Mouse (Mus musculus) kidney, postnatal 25 days (tissue): Measurements from ENCODE around the gene Ankrd35.
"Not testable (repeated sequence)": the region's sequence is repeated elsewhere in the genome, so short reads cannot be mapped to it uniquely, and the experiment has no call there.

Source experiments
- DNase-seq, 2 experiments: peaks; one replicate each; pipeline ENCODE4 v3.0.0; 2021; ENCODE audit warnings: mixed read lengths in 2 of 2

Gene Ankrd35

GRCm38 (mm10) chr3:96669727-96670468 lies at the start of gene Ankrd35:
Gene Ankrd35 (plus strand): TSS chr3:96670131.
- peak; percentile 83 to 93 for DNase-seq

DNA sequence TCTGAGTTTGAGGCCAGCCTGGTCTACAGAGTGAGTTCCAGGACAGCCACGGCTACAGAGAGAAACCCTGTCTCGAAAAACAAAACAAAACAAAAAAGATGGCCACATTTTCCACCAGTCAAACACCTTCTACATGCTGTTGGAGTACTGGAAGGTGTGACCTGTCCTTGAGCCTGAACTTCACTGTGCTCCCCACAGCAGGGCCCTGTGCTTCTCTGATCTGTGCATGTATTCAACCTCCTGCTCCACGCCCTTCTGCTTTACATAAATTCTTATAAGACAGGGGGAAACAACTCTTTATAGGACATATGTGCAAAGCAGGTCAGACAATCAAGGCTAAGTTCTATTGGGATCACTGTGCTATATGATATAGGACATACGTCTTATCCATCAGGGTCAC lies 46.7 kb upstream of the Ankrd35 start:
- no peak for DNase-seq

GRCm38 (mm10) chr3:96629729-96630600 lies 40.0 kb upstream of the Ankrd35 start, which contains the start of gene Rbm8a:
Gene Rbm8a (plus strand): TSS chr3:96629933.
- DNase-seq = peak; percentile 97 to 98

- DNase-seq = no peak
Observed at GRCm38 (mm10) chr3:96632058-96632457, 37.9 kb upstream of the Ankrd35 start.

DNA sequence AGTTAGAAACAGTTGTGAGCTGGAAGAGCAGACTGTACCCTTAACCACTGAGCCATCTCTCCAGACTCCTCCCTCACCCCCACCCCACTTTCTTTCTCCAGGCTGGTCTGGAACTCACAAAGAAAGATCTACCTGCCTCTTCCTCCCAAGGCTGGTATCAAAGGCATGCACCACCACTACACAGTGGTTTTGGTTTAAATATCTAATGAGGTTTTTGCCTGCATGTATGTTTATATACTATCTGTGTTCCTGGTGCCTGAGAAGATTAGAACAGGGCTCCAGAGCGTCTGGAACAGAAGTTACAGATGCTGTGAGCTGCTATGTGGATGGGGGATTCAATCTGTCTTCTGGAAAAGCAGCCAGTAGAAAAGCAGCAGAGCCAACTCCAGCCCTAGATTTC lies 35.9 kb upstream of the Ankrd35 start:
- no peak for DNase-seq

- DNase-seq = peak; percentile 91 to 95
Observed at GRCm38 (mm10) chr3:96634928-96635879, 34.7 kb upstream of the Ankrd35 start, which contains the start of the genes Pex11b and Gm42957. Gene Pex11b (plus strand): TSS chr3:96635376. Gene Gm42957 (plus strand): TSS chr3:96635474.

DNA sequence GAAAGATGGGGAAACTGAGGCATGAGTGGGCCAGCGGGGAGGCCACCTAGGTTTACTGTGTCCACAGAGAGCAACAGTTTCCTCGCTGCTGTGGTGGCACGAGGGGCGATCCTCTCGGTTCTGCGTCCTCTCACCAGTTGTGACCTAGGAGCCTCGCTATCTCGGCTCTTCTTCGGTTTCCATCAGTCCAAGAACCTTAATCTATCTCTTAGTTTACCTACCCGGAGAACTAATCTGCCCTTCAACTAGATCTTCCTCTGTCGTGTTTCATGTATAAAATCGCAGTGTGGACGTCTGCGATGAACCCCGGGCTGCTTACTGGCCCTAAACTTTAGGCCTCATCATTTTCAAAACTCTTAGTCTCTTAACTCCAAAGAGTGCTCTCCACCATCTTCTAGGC lies 34.0 kb upstream of the Ankrd35 start:
- no peak for DNase-seq

- DNase-seq = no peak
Observed at GRCm38 (mm10) chr3:96636448-96636847, 33.5 kb upstream of the Ankrd35 start.

- peak; percentile 63 to 84 for DNase-seq
Observed at GRCm38 (mm10) chr3:96639219-96639618, 30.7 kb upstream of the Ankrd35 start.

- DNase-seq = peak in 1 of 2 experiments; percentile 68
Observed at GRCm38 (mm10) chr3:96645018-96645649, 24.8 kb upstream of the Ankrd35 start, which contains the start of gene Itga10. Gene Itga10 (plus strand): TSS chr3:96645584.

GRCm38 (mm10) chr3:96647365-96647764 lies 22.6 kb upstream of the Ankrd35 start:
- no peak for DNase-seq

DNA sequence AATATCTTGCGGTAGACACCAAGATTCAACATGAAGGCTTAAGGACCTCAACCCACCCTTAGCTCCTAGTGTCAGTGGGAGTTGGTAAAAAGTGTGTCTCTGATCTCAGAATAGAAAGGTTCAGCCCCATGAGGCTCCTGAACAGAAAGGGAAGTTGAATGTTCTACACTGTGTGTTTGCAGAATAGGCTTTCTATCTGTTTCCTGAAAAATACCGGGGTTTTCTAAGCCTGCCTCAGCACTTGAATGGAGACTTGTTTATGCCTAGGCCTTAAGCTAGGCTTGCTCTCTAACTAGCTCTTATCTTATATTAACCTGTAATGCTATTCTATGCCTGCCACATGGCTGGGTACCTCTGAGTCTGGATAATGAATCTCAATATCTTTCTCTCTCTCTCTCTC lies 9.0 kb upstream of the Ankrd35 start:
- no peak for DNase-seq

DNA sequence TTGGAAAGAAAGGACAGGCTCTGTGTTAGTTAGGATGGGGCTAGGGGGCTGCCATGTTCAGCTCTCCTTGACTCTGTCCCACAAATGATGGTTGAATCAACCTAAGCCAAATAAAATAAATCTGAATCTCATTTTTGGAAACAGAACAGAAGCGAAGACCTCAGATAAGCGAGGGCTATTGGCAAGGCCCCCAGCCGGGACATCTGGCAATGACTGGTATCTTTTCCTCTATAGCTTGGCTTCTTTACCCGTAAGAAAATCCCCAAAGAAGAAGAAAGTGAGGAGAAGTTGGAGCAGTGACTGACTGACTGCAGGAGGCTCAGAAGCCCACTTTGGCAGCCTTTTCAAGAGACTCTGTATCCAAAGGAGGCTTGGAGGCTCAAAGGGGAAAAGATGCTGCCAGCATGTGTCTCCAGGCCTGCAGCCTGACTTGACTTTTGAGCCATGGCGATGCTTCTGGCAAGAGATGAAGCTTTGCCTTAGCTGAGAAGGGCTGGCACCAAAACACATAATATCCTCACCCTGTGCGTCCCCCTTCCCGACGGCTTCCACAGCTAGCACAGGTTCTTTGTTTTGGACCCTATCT lies 7.1 kb upstream of the Ankrd35 start:
- no peak for DNase-seq

GRCm38 (mm10) chr3:96663432-96664239 lies 6.3 kb upstream of the Ankrd35 start:
- DNase-seq = peak; percentile 81 to 87

GRCm38 (mm10) chr3:96665732-96666363 lies 4.1 kb upstream of the Ankrd35 start:
- not testable (repeated sequence) for DNase-seq

DNA sequence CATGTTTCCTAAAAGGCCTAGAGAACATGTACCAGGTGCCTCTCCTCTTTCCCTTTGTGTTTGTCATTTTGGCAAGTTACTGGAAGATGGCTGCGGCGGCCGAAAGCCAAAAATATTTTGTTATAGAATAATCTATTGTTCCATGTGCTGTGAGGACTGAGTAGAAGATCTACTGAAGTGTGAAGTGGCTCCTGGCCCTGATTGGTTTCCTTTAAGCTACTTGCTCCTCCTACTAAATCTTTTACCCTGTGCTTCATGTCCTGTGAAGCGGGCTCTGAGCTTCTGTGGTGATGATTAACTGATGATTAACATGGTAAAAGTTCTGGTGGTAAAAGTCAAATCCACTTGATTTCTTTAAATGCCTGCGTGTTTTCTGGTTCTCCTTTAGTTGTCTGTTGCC lies 3.0 kb upstream of the Ankrd35 start:
- DNase-seq = peak; percentile 27 to 52

DNA sequence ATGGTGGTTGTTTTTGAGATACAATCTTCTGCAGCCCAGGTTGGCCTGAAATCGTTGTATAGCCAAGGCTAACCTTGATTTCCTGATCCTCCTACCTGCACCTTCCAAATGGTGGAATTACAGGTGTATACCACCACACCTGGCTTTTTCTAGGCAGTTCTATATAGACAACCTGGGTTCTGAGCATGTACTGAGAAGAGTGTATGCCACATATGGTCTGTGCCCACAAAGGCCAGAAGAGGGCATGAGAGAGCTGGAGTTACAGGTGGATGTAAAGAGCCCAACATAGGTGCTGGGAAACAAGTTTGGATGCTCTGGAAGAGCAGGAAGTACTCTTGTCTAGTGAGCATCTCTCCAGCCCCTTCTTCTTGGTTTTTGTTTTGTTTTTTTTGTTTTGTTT lies 2.6 kb upstream of the Ankrd35 start:
- DNase-seq = peak in 1 of 2 experiments; percentile 47

GRCm38 (mm10) chr3:96668424-96669067 lies 1.4 kb upstream of the Ankrd35 start:
- DNase-seq = no peak

DNA sequence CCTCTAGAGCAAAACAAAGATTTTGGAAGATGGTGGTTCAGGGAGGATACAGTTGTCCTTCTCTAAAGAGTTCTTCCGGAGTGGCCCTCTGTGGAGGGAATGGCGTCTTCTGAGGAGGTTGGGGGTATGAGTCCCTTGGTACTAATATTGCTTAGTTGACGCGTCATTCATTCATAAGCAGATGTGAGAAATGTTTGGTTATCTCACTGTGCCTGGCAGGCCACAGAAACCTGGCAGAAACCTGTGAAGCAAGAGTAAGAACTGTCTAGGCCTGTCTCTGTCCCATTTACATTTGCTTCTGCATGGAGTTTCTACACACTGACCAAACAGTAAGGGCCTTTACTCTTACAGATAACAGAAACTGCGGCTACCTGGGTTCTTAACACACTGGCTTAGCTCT lies 1.6 kb downstream of the Ankrd35 start:
- no peak for DNase-seq

- no peak for DNase-seq
Observed at GRCm38 (mm10) chr3:96673514-96673913, 3.6 kb downstream of the Ankrd35 start.
